Mouse (Mus musculus) heart, adult 2 months (tissue): Measurements from ENCODE around the gene B430306N03Rik.

Source experiments
- CTCF ChIP-seq: fragments of 200-600 bp; IDR thresholded peaks from 2 replicates; pipeline ENCODE4 v1.8.1; 2022; ENCODE audit warnings: antibody characterized with exemption, mild to moderate bottlenecking, moderate library complexity
- POLR2A ChIP-seq: fragments of 200-500 bp; IDR thresholded peaks from 2 replicates; pipeline ENCODE4 v1.6.1; 2011; ENCODE audit warnings: mild to moderate bottlenecking, low read depth, low read length, control low read depth; ENCODE audit not compliant: insufficient read depth

- TF ChIP-seq CTCF (no peak), POLR2A (no peak)
Observed at GRCm38 (mm10) chr17:48293500-48294194, 22.3 kb upstream of the B430306N03Rik start.
